Mouse (Mus musculus) CH12.LX (cell line): ENCODE measurements at regions not wholly inside any gene's neighbourhood (a gene's known extent, or its start where the extent isn't known, plus 50 kb on each side); places are given as distances from the start of the nearest gene placed in this dataset.

ENCODE experiments used
- DNase-seq: peaks from one replicate; pipeline ENCODE4 v3.0.0-alpha.2; 2013; ENCODE audit errors: extremely low read depth
- H3K27ac ChIP-seq: 2 replicates; pipeline ENCODE4 v1.5.1; 2012; ENCODE audit warnings: low read depth, mild to moderate bottlenecking, control low read depth, moderate library complexity; ENCODE audit not compliant: insufficient read depth
- H3K27me3 ChIP-seq: replicated peaks from 2 replicates; pipeline ENCODE3; 2012; ENCODE audit warnings: inconsistent platforms
- H3K36me3 ChIP-seq, 2 experiments: replicated peaks in 1 of 2; 2 replicates each; pipeline versions ENCODE3 to v1.6.1; 2012; ENCODE audit warnings: inconsistent platforms in 1 of 2, low read length in 1 of 2, mild to moderate bottlenecking in 1 of 2, mixed read lengths in 1 of 2, moderate library complexity in 1 of 2; ENCODE audit not compliant: control insufficient read depth in 1 of 2, insufficient read depth in 1 of 2
- H3K4me1 ChIP-seq, 2 experiments: 2 replicates each; pipeline ENCODE4 v1.6.1; 2012; ENCODE audit warnings: inconsistent platforms in 1 of 2, moderate library complexity in 1 of 2; ENCODE audit not compliant: insufficient read depth in 2 of 2, control insufficient read depth in 1 of 2
- H3K4me2 ChIP-seq: 2 replicates; pipeline ENCODE4 v1.6.1; 2012; ENCODE audit warnings: low read depth, mild to moderate bottlenecking, control low read depth; ENCODE audit not compliant: poor library complexity, insufficient read depth, severe bottlenecking
- H3K4me3 ChIP-seq, 3 experiments: fragments of 150-350 bp in 1 of 3; sonication (generic) in 1 of 3; replicated peaks in 1 of 3; 2 replicates each; pipeline versions ENCODE3 to v1.5.1; 2011 to 2012; ENCODE audit warnings: low read depth in 2 of 3, low read length in 2 of 3, mild to moderate bottlenecking in 2 of 3, moderate library complexity in 2 of 3, control low read depth in 1 of 3, improper control_type of control experiment in 1 of 3, inconsistent platforms in 1 of 3, mixed read lengths in 1 of 3; ENCODE audit not compliant: poor library complexity in 1 of 3
- H3K79me2 ChIP-seq: replicated peaks from 2 replicates; pipeline ENCODE4 v1.6.1; 2012; ENCODE audit warnings: mild to moderate bottlenecking, moderate library complexity; ENCODE audit not compliant: control insufficient read depth, poor library complexity, insufficient read depth, severe bottlenecking; ENCODE audit errors: extremely low read depth
- H3K9ac ChIP-seq: 2 replicates; pipeline ENCODE4 v1.6.1; 2012; ENCODE audit warnings: low read depth, mild to moderate bottlenecking, control low read depth, moderate library complexity; ENCODE audit not compliant: insufficient read depth
- H3K9me3 ChIP-seq: replicated peaks from 2 replicates; pipeline ENCODE3; 2012; ENCODE audit warnings: low read length, inconsistent platforms, mixed read lengths
- CHD1 ChIP-seq: IDR thresholded peaks from 2 replicates; pipeline ENCODE4 v1.6.1; 2012; ENCODE audit warnings: low read depth, low read length, improper control_type of control experiment, inconsistent platforms
- CTCF ChIP-seq, 2 experiments: IDR thresholded peaks in 1 of 2; conservative IDR thresholded peaks in 1 of 2; 2 replicates each; pipeline ENCODE4 v1.5.1; 2011 to 2012; ENCODE audit warnings: low read depth in 2 of 2, low read length in 2 of 2, improper control_type of control experiment in 1 of 2, inconsistent platforms in 1 of 2, mild to moderate bottlenecking in 1 of 2, moderate library complexity in 1 of 2
- HCFC1 ChIP-seq: IDR thresholded peaks from 2 replicates; pipeline ENCODE4 v1.6.1; 2012; ENCODE audit warnings: low read depth, mild to moderate bottlenecking, inconsistent platforms, low read length, improper control_type of control experiment
- JUND ChIP-seq: conservative IDR thresholded peaks from 2 replicates; pipeline ENCODE4 v1.6.1; 2011; ENCODE audit warnings: low read depth, low read length, improper control_type of control experiment
- MAFK ChIP-seq: IDR thresholded peaks from 2 replicates; pipeline ENCODE4 v1.6.1; 2011; ENCODE audit warnings: low read length, improper control_type of control experiment; ENCODE audit not compliant: insufficient replicate concordance
- MAX ChIP-seq: IDR thresholded peaks from 2 replicates; pipeline ENCODE4 v1.6.1; 2011; ENCODE audit warnings: low read length, improper control_type of control experiment
- MEF2A ChIP-seq: IDR thresholded peaks from 2 replicates; pipeline ENCODE4 v1.6.1; 2014; ENCODE audit warnings: low read depth, mild to moderate bottlenecking, inconsistent platforms, low read length, improper control_type of control experiment, borderline replicate concordance
- MXI1 ChIP-seq: IDR thresholded peaks from 2 replicates; pipeline ENCODE4 v1.6.1; 2011; ENCODE audit warnings: mild to moderate bottlenecking, low read depth, low read length, improper control_type of control experiment
- PAX5 ChIP-seq: IDR thresholded peaks from 2 replicates; pipeline ENCODE4 v1.6.1; 2012; ENCODE audit warnings: low read length, inconsistent platforms, mixed read lengths
- RAD21 ChIP-seq: IDR thresholded peaks from 2 replicates; pipeline ENCODE4 v1.6.1; 2011; ENCODE audit warnings: low read depth, mild to moderate bottlenecking, low read length, improper control_type of control experiment, moderate library complexity
- SIN3A ChIP-seq: IDR thresholded peaks from 2 replicates; pipeline ENCODE4 v1.6.1; 2012; ENCODE audit warnings: low read length, improper control_type of control experiment, inconsistent platforms
- TBP ChIP-seq: conservative IDR thresholded peaks from 2 replicates; pipeline ENCODE4 v1.6.1; 2011; ENCODE audit warnings: low read depth, low read length, improper control_type of control experiment
- TCF12 ChIP-seq: IDR thresholded peaks from 2 replicates; pipeline ENCODE4 v1.6.1; 2014; ENCODE audit warnings: low read depth, mild to moderate bottlenecking, inconsistent platforms, low read length, improper control_type of control experiment
- USF1 ChIP-seq: IDR thresholded peaks from 2 replicates; pipeline ENCODE4 v1.6.1; 2014; ENCODE audit warnings: low read depth, mild to moderate bottlenecking, inconsistent platforms, low read length, improper control_type of control experiment
- ZC3H11A ChIP-seq: IDR thresholded peaks from 2 replicates; pipeline ENCODE4 v1.6.1; 2012; ENCODE audit warnings: low read depth, mild to moderate bottlenecking, inconsistent platforms, low read length, improper control_type of control experiment
- ZMIZ1 ChIP-seq: IDR thresholded peaks from 2 replicates; pipeline ENCODE4 v1.6.1; 2012; ENCODE audit warnings: low read depth, mild to moderate bottlenecking, inconsistent platforms, low read length, improper control_type of control experiment
- ZNF384 ChIP-seq: IDR thresholded peaks from 2 replicates; pipeline ENCODE4 v1.6.1; 2012; ENCODE audit warnings: low read depth, low read length, improper control_type of control experiment, inconsistent platforms
- dilution Hi-C: fragments of 300-500 bp; cut with MboI; formaldehyde crosslinking; loops from 2 replicates; pipeline ENCODE4 v1.14.3; 2020; ENCODE audit warnings: low sequenced_read_pairs; ENCODE audit not compliant: extremely low pct_unique_long_range_greater_than_20kb, extremely low pct_ligation_motif_present
- in situ Hi-C: fragments of 300-500 bp; cut with MboI; formaldehyde crosslinking; loops from 3 replicates; pipeline ENCODE4 v1.14.3; 2019; ENCODE audit warnings: low sequenced_read_pairs, low pct_ligation_motif_present, low pct_unique_long_range_greater_than_20kb, mixed read lengths

DNA sequence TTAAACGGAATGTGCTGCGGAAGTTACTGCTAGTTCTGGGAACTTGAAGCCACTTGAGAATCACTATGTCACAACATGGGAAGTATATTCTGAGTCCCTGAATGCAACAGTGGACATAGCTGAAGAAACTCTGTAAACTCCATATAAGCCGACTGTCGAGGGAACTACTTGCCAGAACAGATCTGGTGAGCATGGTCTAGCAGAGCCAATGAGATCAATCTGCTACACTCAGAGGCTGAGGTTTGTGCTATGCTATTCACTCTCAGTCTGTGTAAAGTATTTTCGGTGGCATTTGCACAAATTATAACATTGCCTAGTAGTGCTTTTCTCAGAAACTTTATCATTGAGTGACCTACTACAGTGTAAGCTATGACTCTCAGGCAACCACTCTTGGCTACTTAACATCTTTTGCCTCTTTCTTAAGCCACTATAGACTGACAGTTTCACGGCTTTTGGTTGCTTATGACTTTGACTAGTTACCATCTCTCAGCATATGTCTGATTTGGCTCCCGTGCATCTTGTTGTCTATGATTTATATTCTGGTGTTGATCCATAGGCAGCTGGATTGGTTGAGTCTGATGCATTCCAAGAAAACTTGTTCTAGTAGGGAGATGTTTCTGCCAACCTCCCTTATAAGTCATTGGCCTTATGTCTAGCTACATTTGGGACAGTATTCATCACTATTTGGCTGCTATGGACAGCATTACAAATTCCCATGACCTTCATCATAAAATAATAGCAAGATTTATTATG is 2094.8 kb upstream of the 5930422O12Rik start:
- in situ Hi-C loops = no loop called here
- Histone ChIP-seq H3K27me3 (peaks cover 5% of the 10 kb centered on the region), H3K4me2 (no peak overlapping the region), H3K4me3 (no peak overlapping the region), H3K4me1 (no peaks in the 10 kb centered on the region), H3K9me3 (no peaks in the 10 kb centered on the region), H3K27ac (no peak overlapping the region), H3K36me3 (no peaks in the 10 kb centered on the region), H3K79me2 (no peaks in the 10 kb centered on the region), H3K9ac (no peak overlapping the region)
- TF ChIP-seq MXI1 (no peak), HCFC1 (no peak), ZMIZ1 (no peak), ZC3H11A (no peak), USF1 (no peak), CTCF (conservative IDR thresholded peaks at IDR 0.05 in 1 of 2, IDR thresholded peaks at IDR 0.05 in 1 of 2; ENCODE audit: low read depth in 2 of 2, low read length in 2 of 2) (no peak), PAX5 (no peak), CHD1 (no peak), SIN3A (no peak), RAD21 (no peak), TCF12 (no peak), MAX (no peak), JUND (no peak), MAFK (no peak)
- no peak for DNase-seq
- dilution Hi-C loops = no loop called here

DNA sequence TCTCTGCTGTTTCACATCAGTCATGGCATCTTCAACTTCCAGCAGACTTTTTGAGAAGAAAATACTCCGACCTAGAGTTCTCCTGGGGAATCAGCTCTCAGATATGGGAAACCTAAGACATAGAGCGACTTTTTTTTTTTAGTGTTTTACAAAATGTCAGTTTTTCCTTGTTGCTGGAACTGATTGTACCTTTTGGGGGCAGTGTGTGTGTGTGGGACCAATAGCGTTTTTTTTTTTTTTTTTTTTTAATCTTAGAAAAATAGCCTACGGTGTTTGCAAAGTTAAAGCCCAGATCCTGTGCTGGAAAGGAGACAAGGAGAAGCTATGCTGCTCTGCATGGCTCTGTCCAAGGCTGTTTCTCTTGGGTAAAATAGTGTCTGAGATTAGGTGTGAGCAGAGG is 2080.0 kb upstream of the 5930422O12Rik start:
- Histone ChIP-seq H3K4me3 (no peak overlapping the region), H3K27me3 (peaks cover 4% of the 10 kb centered on the region), H3K9ac (no peak overlapping the region), H3K79me2 (no peaks in the 10 kb centered on the region), H3K36me3 (no peaks in the 10 kb centered on the region), H3K27ac (no peak overlapping the region), H3K4me1 (no peaks in the 10 kb centered on the region), H3K9me3 (peaks cover 2% of the 10 kb centered on the region), H3K4me2 (no peak overlapping the region)
- in situ Hi-C loops = no loop called here
- no peak for DNase-seq
- no peak for TF ChIP-seq MEF2A
- no peak for TF ChIP-seq MAX
- peak; percentile 70; the same call in 1 of the 2 replicates for TF ChIP-seq ZNF384
- no peak for TF ChIP-seq TBP
- TF ChIP-seq TCF12 = no peak
- dilution Hi-C loops = no loop called here
